Mouse (Mus musculus): ENCODE measurements around the gene Wwp2. TPM values are rescaled to one million over a fixed set of nuclear protein-coding genes. Genes with fewer than 3 reads are reported as not detected.

The Wwp2 gene
- total RNA-seq (2021) (10 to 100 TPM; 20.5 to 31.5 TPM), polyA plus RNA-seq (2012; rRNA removed) (18.7 and 21.8 TPM in 2 replicates)
- long read RNA-seq, full-length matches to known transcripts = 14 of 25 reads
- long read RNA-seq, partial matches to known transcripts = 10 of 25 reads
- long read RNA-seq, other reads (novel, unspliced or antisense) = 1 of 25 reads

DNA sequence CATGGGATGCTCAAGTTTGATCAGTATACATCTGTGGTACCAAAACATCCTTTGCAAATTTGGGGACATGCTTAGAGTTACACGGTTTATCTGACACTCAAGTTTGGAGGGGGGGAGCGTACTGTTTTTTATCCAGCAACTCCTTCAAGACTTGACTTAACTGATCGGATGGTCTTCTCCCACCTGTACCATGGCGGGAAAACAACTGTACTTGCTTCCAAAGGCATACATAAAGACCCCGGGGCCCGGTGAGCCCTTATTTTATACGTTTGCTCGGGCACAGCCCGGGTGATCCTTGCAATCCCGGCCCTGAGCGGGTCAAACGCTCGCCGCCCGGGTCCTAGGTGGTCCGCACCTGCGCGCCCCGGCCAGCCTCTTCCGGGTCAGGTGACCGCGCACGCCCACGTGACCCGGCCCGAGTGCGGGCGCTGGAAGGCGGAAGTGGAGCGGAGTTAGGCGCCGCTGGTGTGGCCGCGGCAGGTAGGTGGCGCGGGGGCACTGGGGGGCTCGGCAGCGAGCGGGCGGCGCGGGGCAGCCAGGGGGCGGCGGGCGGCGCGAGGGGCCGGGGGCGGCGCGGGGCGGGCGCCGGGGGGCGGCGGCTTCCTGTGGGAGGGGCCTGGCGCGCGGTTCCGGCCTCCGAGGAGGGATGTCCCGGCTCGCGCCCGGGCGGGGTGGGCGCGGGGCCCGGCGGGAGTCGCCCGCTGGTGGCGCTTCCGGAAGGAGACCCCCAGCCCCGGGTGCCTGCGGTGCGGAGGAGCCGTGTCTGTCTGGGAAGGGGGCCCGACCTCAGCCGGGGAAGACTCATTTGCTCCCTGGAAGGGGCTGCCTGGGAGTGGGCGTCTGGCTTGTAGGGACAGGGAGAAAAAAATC is at the start of gene Wwp2:
Gene Wwp2 (plus strand): TSS at position 404 of the 870 bp plus-strand sequence.
- H3K9ac ChIP-seq (ENCODE audit: low read depth, low read length) = peak within 1 kb of the TSS; percentile 98
- H3K36me3 ChIP-seq (ENCODE audit: control insufficient read depth, insufficient read depth, low read length) = no peaks in the 10 kb centered on the region
- peak; percentile 88 for DNase-seq
- TF ChIP-seq EP300 (IDR thresholded peaks at IDR 0.05; ENCODE audit: insufficient read depth, low read depth, low read length) (0 out of 2 replicates have a peak, but pooled peaks have one; percentile 9), POLR2A (IDR thresholded peaks at IDR 0.05; ENCODE audit: insufficient read depth, low read depth, low read length) (peak; percentile 55), CTCF (IDR thresholded peaks at IDR 0.05) (peak; percentile 18)
- H3K27ac ChIP-seq = peak within 1 kb of the TSS; percentile 91
- no peaks in the 10 kb centered on the region for H3K27me3 ChIP-seq (ENCODE audit: control insufficient read depth, insufficient read depth, low read length)
- 2% methylated on average over 63 of the region's 81 CpGs for WGBS
- H3K4me1 ChIP-seq (ENCODE audit: control insufficient read depth, insufficient read depth, low read length) = peaks cover 5% of the 10 kb centered on the region
- no peaks in the 10 kb centered on the region; the same call in 1 of the 2 replicates for H3K79me2 ChIP-seq (replicated peaks; ENCODE audit: control insufficient read depth, insufficient read depth, low read length)
- peak within 1 kb of the TSS; percentile 88 for H3K4me3 ChIP-seq
- intact Hi-C loops (cut with DNase I) = no loop called here

GRCm38 (mm10) chr8:107386642-107387041 is 49.5 kb upstream of the Wwp2 start:
- peaks cover 2% of the 10 kb centered on the region; the same call in 1 of the 2 replicates for H3K36me3 ChIP-seq (ENCODE audit: control insufficient read depth, insufficient read depth, low read length)
- no peak for DNase-seq
- WGBS = 21% methylated on average over 3 of the region's 3 CpGs
- H3K9ac ChIP-seq (ENCODE audit: low read depth, low read length) = no peak overlapping the region
- intact Hi-C loops (cut with DNase I) = loop anchor here (1.0 kb wide), 1 partner anchor 39 kb away; the partner anchor contains the start of gene Nob1
- no peaks in the 10 kb centered on the region for H3K79me2 ChIP-seq (replicated peaks; ENCODE audit: control insufficient read depth, insufficient read depth, low read length)
- peak overlapping the region; percentile 91 for H3K27ac ChIP-seq
- no peaks in the 10 kb centered on the region for H3K27me3 ChIP-seq (ENCODE audit: control insufficient read depth, insufficient read depth, low read length)
- TF ChIP-seq POLR2A (IDR thresholded peaks at IDR 0.05; ENCODE audit: insufficient read depth, low read depth, low read length) (no peak), CTCF (IDR thresholded peaks at IDR 0.05) (peak; percentile 75)
- H3K4me3 ChIP-seq = no peak overlapping the region
- peaks cover 7% of the 10 kb centered on the region for H3K4me1 ChIP-seq (ENCODE audit: control insufficient read depth, insufficient read depth, low read length)

- 65% methylated on average over 5 of the region's 5 CpGs for WGBS
- peak; percentile 68 for TF ChIP-seq CTCF (IDR thresholded peaks at IDR 0.05)
- no peak for TF ChIP-seq POLR2A (IDR thresholded peaks at IDR 0.05; ENCODE audit: insufficient read depth, low read depth, low read length)
- Histone ChIP-seq H3K4me3 (no peak overlapping the region), H3K27ac (no peak overlapping the region; the same call in 1 of the 2 replicates), H3K9ac (ENCODE audit: low read depth, low read length) (no peak overlapping the region), H3K36me3 (ENCODE audit: control insufficient read depth, insufficient read depth, low read length) (peaks cover 2% of the 10 kb centered on the region; the same call in 1 of the 2 replicates), H3K27me3 (ENCODE audit: control insufficient read depth, insufficient read depth, low read length) (no peaks in the 10 kb centered on the region), H3K4me1 (ENCODE audit: control insufficient read depth, insufficient read depth, low read length) (peaks cover 7% of the 10 kb centered on the region), H3K79me2 (replicated peaks; ENCODE audit: control insufficient read depth, insufficient read depth, low read length) (no peaks in the 10 kb centered on the region)
- no peak for DNase-seq
- intact Hi-C loops (cut with DNase I) = no loop called here
Measured at GRCm38 (mm10) chr8:107387861-107388260, 48.3 kb upstream of the Wwp2 start.

- intact Hi-C loops (cut with DNase I) = no loop called here
- whole genome bisulfite sequencing = 18% methylated on average over 8 of the region's 8 CpGs
Measured at GRCm38 (mm10) chr8:107389557-107389956, 46.6 kb upstream of the Wwp2 start.

GRCm38 (mm10) chr8:107390476-107391135 is 45.6 kb upstream of the Wwp2 start:
- no peak overlapping the region for H3K4me3 ChIP-seq
- intact Hi-C loops (cut with DNase I) = no loop called here
- no peak for DNase-seq

More at GRCm38 (mm10) chr8:107389557-107389956, 46.6 kb upstream of the Wwp2 start:
- Histone ChIP-seq H3K27me3 (ENCODE audit: control insufficient read depth, insufficient read depth, low read length) (no peaks in the 10 kb centered on the region), H3K27ac (no peak overlapping the region), H3K4me1 (ENCODE audit: control insufficient read depth, insufficient read depth, low read length) (peaks cover 7% of the 10 kb centered on the region), H3K4me3 (no peak overlapping the region), H3K9ac (ENCODE audit: low read depth, low read length) (no peak overlapping the region), H3K36me3 (ENCODE audit: control insufficient read depth, insufficient read depth, low read length) (peaks cover 2% of the 10 kb centered on the region; the same call in 1 of the 2 replicates), H3K79me2 (replicated peaks; ENCODE audit: control insufficient read depth, insufficient read depth, low read length) (no peaks in the 10 kb centered on the region)
- TF ChIP-seq CTCF (IDR thresholded peaks at IDR 0.05) (no peak), POLR2A (IDR thresholded peaks at IDR 0.05; ENCODE audit: insufficient read depth, low read depth, low read length) (no peak), EP300 (IDR thresholded peaks at IDR 0.05; ENCODE audit: insufficient read depth, low read depth, low read length) (no peak)
- peak in 1 of 2 experiments; percentile 52 for DNase-seq

More at GRCm38 (mm10) chr8:107390476-107391135, 45.6 kb upstream of the Wwp2 start:
- Histone ChIP-seq H3K79me2 (replicated peaks; ENCODE audit: control insufficient read depth, insufficient read depth, low read length) (no peaks in the 10 kb centered on the region), H3K36me3 (ENCODE audit: control insufficient read depth, insufficient read depth, low read length) (peaks cover 1% of the 10 kb centered on the region; the same call in 1 of the 2 replicates), H3K9ac (ENCODE audit: low read depth, low read length) (no peak overlapping the region), H3K27ac (no peak overlapping the region), H3K4me1 (ENCODE audit: control insufficient read depth, insufficient read depth, low read length) (peaks cover 4% of the 10 kb centered on the region), H3K27me3 (ENCODE audit: control insufficient read depth, insufficient read depth, low read length) (no peaks in the 10 kb centered on the region)
- TF ChIP-seq EP300 (IDR thresholded peaks at IDR 0.05; ENCODE audit: insufficient read depth, low read depth, low read length) (no peak), POLR2A (IDR thresholded peaks at IDR 0.05; ENCODE audit: insufficient read depth, low read depth, low read length) (no peak), CTCF (IDR thresholded peaks at IDR 0.05) (no peak)
- WGBS = 93% methylated on average over 16 of the region's 16 CpGs
